Mouse (Mus musculus): ENCODE measurements around the gene Pim1.
"Not testable (repeated sequence)": the region's sequence is repeated elsewhere in the genome, so short reads cannot be mapped to it uniquely, and the experiment has no call there.

The Pim1 gene

DNA sequence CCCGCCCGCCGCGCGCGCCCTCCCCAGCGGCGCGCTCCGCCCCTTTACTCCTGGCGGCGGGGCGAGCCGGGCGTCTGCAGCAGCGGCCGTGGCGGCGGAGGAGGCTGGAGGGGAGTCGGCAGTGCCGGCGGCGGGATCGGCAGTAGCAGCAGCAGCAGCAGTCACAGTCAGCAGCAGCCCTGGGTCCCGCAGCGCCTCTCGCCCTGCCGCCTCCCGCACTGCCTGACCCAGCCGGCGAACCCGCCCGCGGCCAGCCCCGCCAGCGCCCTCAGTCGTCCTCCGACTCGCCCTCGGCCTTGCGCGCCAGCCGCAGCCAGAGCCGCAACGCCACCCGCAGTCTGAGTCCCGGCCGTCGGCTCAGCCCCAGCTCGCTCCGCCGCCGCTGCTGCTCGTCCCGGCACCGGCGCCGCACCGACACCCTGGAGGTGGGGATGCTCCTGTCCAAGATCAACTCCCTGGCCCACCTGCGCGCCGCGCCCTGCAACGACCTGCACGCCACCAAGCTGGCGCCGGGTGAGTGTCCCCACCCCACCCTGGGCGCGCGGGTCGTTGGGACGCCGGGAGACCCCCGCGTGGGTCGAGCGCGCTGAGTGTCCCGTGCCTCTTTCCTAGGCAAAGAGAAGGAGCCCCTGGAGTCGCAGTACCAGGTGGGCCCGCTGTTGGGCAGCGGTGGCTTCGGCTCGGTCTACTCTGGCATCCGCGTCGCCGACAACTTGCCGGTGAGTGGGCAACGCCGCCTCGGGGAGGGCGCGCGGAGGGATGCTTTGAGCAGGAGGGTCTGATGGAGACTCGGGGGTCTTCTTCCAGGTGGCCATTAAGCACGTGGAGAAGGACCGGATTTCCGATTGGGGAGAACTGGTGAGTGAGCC, at the start of gene Pim1:
Gene Pim1 (plus strand): TSS at position 41 of the 869 bp plus-strand sequence.
- DNase-seq (ENCODE audit: extremely low read depth, insufficient read length, low spot score): no peak

DNA sequence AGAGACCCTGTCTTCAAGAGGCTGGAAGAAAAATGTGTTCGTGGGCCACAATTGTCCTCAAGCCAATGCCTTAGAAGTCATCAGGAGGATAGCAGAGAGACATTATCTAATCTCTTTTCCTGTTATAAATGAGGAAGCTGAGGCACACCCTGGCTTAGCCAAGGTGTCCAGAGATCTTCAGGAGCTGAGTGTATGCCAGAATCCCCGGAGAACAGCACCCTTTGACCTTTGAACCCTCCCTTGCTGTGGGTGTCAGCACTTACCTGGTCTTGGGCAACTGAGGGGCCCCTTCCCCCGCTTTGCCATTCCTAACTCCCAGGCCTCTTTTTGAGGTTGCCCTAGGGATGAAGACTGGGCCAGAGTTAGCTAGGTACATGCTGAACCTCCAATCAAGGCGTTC, 49.0 kb upstream of the Pim1 start:
- no peak for DNase-seq (ENCODE audit: extremely low read depth, insufficient read length, low spot score)

DNA sequence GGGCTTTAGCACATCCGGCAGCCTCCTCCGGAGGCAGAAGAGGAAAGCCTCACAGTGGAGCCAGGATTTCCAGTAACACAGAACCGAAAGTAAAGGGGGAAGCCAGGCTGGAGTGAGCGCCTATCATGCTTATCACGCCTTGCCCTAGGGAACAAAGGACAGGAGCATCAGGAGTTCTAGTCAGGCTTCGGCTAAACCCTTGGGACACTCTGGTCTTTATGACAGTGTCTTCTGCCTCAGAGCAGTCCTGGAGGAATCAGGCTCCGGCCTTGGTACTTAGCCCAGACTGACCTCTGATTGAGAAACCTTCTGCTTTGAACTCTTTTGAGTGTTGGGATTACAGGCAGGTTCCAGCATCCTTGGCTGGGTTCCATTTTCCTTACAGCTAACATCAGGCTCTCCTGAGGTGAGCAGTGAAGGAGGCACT, 48.4 kb upstream of the Pim1 start:
- DNase-seq (ENCODE audit: extremely low read depth, insufficient read length, low spot score): no peak

DNA sequence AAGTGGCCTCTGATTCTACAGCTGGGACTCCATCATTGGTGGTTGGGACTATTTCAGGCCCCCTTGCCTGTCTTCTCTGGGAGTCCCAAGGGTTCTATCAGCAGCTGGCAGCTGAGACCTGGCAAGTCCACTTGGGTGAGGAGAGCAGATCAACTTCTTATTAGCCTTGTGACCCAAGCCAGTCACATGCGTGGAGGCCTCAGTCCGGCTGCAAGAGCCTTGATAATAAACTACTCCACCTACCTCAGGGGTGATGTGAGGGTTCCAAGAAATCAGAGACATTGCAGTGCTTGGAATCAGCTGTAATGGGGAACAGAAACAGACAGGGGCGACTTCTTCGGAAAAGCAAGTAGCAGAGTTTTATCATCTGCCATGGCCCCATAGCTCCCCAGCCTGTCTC, 46.8 kb upstream of the Pim1 start:
- no peak for DNase-seq (ENCODE audit: extremely low read depth, insufficient read length, low spot score)

DNA sequence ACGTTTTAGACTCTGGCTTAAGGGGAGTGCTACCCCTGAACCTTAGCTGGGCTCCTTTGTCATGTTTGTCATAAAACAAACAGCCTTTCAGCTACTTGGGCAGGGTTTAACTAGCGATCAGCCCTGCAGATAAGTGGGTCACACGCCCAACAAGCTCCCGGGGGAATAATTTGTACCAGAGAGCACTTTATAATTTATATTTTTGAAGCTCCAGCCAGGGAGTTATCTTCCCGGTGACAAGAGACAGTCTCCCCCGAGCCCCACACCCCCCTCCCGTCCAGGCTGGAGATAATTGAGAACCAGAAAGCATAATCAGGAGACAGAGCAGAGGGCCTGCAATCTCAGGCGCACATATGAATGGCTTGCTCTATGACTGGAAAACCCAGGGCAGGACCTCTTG, 45.5 kb upstream of the Pim1 start:
- DNase-seq (ENCODE audit: extremely low read depth, insufficient read length, low spot score): no peak

DNA sequence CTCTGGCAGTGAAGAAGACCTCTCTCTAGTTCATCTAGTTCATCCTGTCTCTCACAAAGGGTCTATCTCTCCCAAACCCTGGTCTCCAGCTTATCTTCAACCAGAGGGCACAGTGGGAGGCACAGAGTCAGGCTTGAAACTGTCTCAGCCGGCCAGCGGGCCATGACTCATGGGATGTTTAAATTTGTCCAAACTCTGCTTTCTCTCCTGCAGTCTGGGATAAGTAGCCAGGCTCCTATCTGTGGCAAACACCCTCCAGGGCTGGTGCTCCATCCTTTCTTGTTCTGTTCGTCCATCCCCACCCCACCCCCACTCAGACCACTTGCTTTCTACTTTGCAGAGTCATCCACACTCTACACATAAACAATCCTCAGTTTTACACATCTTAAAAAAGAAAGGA, 43.2 kb upstream of the Pim1 start:
- peak; percentile 37 for DNase-seq (ENCODE audit: extremely low read depth, insufficient read length, low spot score)

DNA sequence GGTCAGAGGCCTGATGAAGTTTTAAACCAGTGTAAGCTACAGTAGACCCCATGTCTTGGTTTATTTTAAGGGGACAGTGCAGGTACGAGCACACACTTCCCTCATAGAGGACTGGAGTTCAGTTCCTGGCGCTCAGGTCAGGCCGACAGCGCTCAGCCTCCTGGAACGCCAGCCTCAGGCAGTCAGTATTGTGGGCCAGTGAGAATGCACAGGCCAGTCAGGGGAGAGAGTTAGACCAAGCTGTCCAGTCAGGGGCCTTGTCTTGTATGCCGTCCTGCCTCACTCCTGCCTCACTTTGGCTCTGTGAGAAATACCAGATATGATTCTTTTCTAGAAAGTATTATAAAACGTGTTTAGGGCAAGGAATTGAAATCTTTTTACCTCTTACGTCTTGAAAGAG, 42.5 kb upstream of the Pim1 start:
- DNase-seq (ENCODE audit: extremely low read depth, insufficient read length, low spot score): no peak

DNA sequence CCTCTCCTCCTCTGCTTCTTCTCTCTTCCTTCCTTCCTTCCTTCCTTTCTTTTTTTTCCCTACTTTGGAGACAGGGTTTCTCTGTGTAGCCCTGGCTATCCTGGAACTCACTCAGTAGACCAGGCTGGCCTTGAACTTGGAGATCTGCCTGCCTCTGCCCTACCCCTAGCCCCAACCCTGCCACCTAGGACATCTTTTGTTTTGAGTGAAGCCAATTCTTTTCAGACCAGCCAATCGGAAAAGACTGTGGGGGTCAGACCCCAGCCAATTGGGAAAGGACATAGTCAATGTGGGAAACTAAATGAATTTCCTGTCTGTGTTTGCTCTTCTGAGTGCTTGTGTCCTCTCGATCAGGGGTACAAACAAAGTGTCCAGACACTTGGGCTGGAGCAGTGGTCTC, 42.0 kb upstream of the Pim1 start:
- no peak for DNase-seq (ENCODE audit: extremely low read depth, insufficient read length, low spot score)

DNA sequence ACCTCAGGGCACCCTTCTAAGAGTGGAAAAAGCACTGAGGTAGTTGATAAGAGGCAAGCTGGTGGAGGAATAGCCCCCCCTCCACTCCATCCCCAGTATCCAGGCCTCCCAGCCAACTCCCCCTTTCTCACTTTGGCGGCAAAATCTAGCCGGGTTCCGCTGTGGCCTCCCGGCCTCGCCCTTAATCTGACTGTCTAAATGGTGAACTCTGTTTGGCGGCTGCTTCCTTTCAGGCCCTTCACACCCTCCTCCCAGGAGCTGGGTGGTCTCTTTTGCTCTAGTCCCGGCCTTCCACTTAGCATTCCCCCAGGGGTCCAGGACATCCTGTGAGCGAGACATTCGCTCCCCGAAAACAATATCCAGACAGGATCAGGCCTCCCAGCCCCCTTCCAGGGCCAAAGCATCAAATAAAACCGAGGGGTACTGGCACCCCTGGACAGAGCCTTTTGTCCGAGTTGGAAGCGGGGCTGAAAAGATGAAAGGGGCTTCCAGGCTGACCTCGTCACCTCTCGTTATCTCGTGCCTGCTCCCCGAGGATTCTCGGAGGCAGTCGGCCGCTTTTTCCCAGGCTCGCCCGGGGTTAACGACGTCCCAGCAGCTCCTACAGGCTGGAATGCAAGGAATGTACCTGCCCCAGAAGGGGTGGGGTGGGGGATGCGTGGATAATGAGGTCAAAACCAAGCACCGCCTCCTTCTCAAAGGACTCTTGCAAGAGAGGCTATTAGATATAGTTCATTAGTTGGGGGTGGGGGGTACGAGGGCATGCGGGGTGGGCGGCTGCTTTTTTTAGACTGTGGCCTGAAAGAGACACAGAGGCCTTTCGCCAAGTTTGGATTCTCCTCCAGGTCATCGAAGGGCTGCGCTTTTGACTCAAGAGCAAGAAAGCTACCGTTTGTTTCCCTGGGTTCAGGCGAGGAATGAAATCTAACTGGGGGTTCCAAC, 39.4 kb upstream of the Pim1 start:
- DNase-seq (ENCODE audit: extremely low read depth, insufficient read length, low spot score): no peak

DNA sequence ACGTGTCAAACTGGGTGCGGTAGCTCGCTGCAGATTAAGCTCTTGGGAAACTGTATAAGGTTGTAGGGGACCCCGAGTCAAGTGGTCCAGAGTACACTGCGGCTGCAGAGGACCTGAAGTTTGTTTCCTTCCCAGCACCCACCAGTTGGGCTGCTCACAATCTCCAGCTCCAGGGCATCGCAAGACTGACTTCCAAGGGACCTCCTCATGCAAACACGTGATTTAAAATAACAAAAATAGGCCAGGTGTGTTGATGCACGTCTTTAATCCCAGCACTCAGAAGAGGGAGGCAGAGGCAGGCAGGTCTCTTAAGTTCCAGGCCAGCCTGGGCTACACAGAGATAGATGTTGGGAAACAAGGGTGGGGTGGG, 38.7 kb upstream of the Pim1 start:
- DNase-seq (ENCODE audit: extremely low read depth, insufficient read length, low spot score): no peak

DNA sequence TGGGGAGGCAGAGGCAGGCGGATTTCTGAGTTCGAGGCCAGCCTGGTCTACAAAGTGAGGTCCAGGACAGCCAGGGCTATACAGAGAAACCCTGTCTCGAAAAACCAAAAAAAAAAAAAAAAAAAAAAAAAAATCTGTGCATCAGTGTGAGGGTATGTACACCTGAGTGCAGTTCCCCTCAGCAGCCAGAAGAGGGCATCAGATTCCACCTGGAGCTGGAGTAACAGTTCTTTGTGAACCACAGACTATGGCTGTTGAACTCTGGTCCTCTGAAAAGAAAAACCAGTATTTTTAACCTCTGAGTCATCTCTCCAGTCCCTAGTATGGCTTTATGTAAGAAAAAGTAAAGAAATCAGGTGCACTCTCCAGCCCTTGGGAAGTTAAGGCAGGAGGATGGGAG, 36.4 kb upstream of the Pim1 start:
- DNase-seq (ENCODE audit: extremely low read depth, insufficient read length, low spot score): not testable (repeated sequence)

DNA sequence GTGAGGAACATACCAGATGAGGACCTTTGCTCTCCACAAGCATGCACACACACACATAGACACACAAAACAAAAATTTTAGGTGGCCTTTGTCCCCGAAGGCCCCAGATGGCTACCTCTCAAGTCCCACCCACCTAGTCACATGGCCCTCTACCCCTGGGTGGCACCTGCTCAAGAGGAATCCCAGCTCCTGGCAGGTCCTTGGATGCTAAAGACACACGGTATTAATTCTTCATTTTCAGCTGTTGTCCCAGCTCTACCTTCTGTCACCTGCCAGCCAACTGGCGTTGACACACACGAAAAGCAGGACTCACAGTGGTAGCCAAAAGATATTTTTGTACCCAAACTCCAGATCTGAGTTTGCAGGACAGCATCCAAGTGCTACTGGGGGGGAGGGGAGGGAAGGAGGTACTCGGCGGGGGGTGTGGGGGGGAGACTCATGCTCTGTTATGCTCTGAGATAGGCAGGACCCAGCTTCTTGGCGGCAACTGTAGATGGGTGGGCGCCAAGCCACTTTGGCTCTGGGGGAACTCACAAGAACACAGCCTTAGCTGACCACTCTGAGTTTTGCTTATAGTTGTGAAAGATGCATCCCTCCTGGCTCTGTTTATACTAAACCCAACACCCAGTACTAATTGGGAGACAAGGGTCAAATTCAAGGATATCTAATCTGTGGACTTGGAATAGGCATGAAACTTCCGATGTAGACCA, 35.0 kb upstream of the Pim1 start:
- no peak for DNase-seq (ENCODE audit: extremely low read depth, insufficient read length, low spot score)

DNA sequence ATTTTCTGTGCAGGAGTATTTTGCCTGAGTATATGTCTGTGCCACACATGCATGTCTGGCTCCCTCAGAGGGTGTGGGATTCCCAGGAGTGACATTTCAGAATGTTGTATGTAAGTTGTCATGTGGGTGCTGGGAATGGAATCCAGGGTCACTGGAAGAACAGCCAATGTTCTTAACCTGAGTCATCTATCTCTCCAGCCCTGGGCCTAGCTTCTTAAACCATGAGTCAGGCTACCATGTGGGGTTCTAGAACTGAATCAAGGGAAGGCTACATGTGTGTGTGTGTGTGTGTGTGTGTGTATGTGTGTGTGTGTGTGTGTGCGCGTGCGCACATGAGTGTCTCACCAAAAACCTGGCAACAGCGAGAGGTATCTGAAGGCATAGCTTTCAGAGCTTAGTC, 34.1 kb upstream of the Pim1 start:
- no peak for DNase-seq (ENCODE audit: extremely low read depth, insufficient read length, low spot score)

DNA sequence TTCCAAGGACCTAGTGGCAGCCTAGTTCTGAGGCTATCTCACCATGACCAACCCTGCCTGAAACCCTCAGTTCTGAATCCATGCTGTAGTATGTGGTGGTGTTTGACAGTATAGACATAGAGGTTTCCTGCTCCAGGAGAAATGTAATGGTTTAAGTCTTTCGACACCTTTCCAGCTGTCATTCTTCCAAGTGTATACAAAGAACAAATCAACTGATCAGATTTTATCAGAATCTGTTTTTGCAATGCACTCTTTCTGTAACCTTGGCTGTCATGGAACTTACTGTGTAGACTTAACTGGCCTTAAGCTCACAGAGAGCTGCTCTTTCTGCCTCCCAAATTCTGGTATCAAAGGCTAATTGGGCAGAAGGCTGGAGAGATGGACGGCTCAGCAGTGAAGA, 33.6 kb upstream of the Pim1 start:
- no peak for DNase-seq (ENCODE audit: extremely low read depth, insufficient read length, low spot score)

DNA sequence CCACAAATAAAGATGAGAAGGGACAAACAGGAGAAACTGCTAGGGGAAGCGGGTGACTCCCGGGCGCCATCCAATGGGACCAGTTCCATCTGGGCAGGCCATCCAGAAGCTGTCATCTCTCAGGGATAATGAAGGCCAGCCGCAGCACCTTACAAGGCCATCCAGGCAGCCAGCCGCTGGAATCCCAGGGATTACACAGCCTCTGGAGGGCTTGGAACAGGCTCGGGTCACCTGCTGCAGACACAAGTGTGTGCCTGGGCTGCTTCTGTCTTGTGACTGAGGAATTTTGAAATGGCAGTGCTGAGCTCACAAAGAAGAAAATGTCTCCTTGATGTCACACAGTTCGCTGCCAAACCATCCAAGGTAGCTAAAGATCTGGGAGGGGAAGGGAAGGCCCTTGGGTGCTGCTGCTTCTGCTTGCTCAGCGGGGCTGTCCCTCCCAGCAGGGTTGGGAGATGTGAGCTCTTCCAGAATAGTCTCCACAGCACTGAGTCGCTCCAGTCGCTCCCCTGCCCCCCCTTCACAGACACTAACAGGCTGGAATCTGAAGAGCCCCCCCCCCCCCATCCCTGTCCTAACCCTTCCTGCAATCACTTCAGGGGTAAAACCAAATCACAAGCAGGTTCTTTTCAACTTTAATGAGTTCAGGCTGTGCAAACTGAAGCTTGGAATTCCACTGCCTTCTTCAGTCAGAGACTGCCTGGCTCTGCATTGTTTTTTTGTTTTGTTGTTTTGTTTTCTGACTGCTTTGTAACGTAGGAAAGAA, 32.6 kb upstream of the Pim1 start:
- DNase-seq (ENCODE audit: extremely low read depth, insufficient read length, low spot score): no peak

DNA sequence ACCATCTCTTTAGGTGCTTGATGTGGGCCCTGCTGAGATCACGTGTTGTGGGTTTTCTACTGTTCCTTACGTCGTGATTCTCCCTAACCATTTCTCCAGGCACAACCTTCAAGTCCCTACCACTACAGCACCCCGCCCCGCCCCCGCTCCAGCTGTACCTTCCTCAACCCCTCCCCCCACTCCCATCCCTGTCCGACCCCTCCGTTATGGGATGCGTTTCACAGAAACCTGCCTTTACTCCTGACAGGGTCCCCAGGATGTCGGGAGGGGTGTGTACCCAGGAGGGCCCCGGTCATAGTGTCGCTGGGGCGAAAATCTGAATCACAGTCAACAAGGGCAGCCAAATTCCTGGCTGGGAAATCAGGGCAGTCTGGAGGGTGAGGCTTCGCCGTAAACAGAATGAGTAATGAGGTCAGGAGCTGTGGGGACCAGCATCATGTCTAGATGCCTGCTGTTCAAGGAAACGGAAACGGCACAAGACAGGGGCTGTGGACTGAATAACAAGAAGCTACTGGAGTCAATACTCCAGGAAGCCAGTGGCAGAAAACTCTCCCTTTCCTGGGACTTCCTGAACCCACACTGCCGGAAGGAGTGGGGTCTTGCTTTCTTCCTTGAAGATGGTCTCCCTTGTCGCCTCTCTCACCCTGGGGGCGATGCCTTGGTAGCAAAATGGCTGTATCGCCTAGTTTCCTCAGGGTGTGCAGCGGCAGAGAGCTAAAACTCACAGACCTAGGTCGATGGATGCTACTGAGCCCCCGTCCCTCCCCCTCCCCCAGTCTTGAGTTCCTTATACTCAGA, 31.0 kb upstream of the Pim1 start:
- DNase-seq (ENCODE audit: extremely low read depth, insufficient read length, low spot score): peak; percentile 73

DNA sequence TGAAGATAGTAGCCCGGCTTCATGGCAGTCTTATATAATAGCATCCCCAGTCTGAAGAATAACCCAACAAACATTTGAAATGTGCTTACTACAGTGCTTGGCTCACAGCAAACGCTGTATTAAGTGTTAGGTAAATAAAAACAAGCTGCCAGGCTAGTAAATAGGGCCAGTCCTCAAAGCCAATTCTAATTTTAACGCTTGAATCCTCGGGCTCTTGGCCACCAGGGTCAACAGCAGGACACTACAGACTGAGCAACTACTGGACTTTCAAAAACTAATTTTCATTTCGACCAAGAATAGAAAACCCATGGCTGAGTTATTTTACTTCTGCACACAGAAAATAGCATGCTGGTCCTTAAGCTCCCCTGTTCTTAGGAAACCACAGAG, 30.4 kb upstream of the Pim1 start:
- no peak for DNase-seq (ENCODE audit: extremely low read depth, insufficient read length, low spot score)

DNA sequence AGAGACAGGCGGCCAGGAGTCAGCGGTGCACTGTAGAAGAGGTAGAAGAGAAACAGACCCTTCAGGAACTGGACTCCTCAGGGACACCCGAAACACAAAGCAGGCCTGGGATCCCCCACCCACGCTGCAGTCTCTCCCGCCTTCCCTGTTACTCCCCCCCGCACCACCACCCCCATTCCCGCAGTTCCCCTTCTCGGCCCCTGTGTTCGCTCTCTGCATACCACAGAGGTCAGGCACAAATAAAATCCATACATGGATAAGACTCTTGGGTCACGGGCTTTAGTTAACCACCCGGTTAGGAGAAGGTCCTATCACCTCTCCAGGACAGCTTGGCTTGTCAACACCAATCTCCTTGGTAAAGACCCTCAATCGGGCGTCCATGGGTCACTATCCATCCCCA, 26.9 kb upstream of the Pim1 start:
- DNase-seq (ENCODE audit: extremely low read depth, insufficient read length, low spot score): no peak

DNA sequence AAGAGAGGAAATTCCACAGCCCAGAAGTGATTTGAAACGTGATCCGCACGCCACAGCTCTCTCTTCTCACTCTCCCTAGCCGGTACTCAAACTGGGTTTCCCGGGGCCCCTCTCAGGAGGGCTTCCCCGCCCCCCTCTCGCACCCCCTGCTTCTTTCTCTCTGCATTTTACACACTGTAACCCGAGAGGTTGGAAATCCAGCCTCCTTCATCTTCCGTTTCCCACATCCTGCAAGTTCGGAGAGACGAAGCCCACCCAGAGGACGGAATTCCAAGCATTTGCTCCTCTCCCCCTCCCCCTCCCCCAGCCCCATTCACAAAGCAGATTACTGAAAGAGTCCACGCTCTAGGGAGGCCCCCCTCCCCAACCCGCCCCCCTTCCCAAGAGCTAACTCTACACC, 26.5 kb upstream of the Pim1 start:
- DNase-seq (ENCODE audit: extremely low read depth, insufficient read length, low spot score): no peak

Data from 3134 (cell line).